Mouse (Mus musculus) midbrain, embryonic 13.5 days (tissue): ENCODE measurements around the gene Clstn2. TPM values are rescaled to one million over a fixed set of nuclear protein-coding genes. Genes with fewer than 3 reads are reported as not detected.
A peak's percentile ranks its signal among the peaks of the same experiment; 100 is the strongest.

Source experiments
- ATAC-seq: fragments of 200-750 bp; cut with Nextera tagmentation; 2 replicates; pipeline ENCODE4 v1.8.0; 2017; ENCODE audit warnings: mild to moderate bottlenecking, moderate TSS enrichment, moderate library complexity
- H3K27ac ChIP-seq: fragments of 300-500 bp; sonication (generic); 2 replicates; pipeline ENCODE4 v1.5.1; 2015; ENCODE audit warnings: inconsistent platforms, mild to moderate bottlenecking, moderate library complexity
- H3K27me3 ChIP-seq: fragments of 300-500 bp; sonication (generic); 2 replicates; pipeline ENCODE4 v1.6.1; 2015; ENCODE audit warnings: mild to moderate bottlenecking, inconsistent platforms
- H3K36me3 ChIP-seq: fragments of 300-500 bp; sonication (generic); 2 replicates; pipeline ENCODE4 v1.6.1; 2015; ENCODE audit warnings: mild to moderate bottlenecking, inconsistent platforms
- H3K4me1 ChIP-seq: fragments of 300-500 bp; sonication (generic); replicated peaks from 2 replicates; pipeline ENCODE4 v1.6.1; 2015; ENCODE audit warnings: inconsistent platforms
- H3K4me2 ChIP-seq: fragments of 300-500 bp; sonication (generic); replicated peaks from 2 replicates; pipeline ENCODE4 v1.6.1; 2015; ENCODE audit warnings: moderate library complexity, mild to moderate bottlenecking, inconsistent platforms
- H3K4me3 ChIP-seq: fragments of 300-500 bp; sonication (generic); replicated peaks from 2 replicates; pipeline ENCODE4 v1.5.1; 2015; ENCODE audit warnings: mild to moderate bottlenecking, inconsistent platforms
- H3K9ac ChIP-seq: fragments of 300-500 bp; sonication (generic); replicated peaks from 2 replicates; pipeline ENCODE4 v1.6.1; 2015; ENCODE audit warnings: mild to moderate bottlenecking, inconsistent platforms
- H3K9me3 ChIP-seq: fragments of 300-500 bp; sonication (generic); 2 replicates; pipeline ENCODE4 v1.6.1; 2016; ENCODE audit warnings: mild to moderate bottlenecking, inconsistent platforms
- WGBS: fragments of 180-500 bp; shearing (Covaris S2); methylation state at CpG from one replicate; pipeline ENCODE4 v1.1.7; 2015; 5-methylcytosine and 5-hydroxymethylcytosine counted together
- polyA plus RNA-seq: library from polyadenylated mRNA; unstranded; fragments of >200 nt; fragmentation: Nextera tagmentation; extraction: Ambion mirVana; gene quantifications from 2 replicates; pipeline ENCODE4 v1.2.1, GENCODE M21; 2015

Gene Clstn2
- 4.9 and 5.0 TPM in 2 replicates for polyA plus RNA-seq

DNA sequence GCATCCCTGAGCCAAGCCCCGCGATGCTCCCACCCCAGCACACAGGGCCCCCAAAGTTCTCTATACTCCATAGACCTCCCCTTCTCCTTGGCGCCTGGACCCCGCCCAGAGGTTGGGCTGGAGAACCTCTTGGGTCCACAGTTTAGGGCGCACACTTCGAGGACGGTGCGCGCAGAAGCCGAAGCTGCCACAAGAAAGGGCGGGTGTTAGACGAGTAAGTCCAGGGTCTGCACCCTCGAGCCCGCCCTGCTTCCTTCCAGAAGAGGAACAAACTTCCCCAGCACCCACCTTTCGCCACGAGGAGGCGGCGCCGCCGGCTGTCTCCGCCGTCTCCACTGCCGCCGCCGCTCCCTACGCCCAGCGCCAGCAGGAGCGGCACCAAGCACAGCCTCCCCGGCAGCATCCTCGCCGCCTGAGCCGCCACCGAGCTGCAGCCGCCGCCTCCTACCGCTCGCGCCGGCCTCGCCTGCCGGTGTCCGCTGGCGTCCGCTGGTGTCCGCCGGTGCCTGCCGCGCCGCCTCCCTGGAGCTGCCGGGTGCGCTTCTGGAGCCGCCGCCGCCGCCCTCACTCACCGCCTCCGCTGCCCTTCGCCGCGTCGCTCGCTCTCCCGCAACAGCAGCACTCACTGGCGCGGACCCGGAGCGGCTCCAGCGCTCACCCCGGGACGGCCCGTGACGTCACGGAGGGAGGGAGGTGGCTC lies at the start of gene Clstn2:
TSS of gene Clstn2 (minus strand) at position 609 of the 700 bp plus-strand sequence.
- WGBS: under 1% methylated on average over 73 of the region's 73 CpGs
- H3K36me3 ChIP-seq: no peaks in the 10 kb centered on the region
- H3K27me3 ChIP-seq: peaks cover 36% of the 10 kb centered on the region
- ATAC-seq: peak; percentile 94
- no peaks in the 10 kb centered on the region for H3K9me3 ChIP-seq
- H3K4me3 ChIP-seq: peak within 1 kb of the TSS; percentile 70
- H3K4me1 ChIP-seq: peaks cover 15% of the 10 kb centered on the region
- peak within 1 kb of the TSS; percentile 96 for H3K4me2 ChIP-seq
- H3K27ac ChIP-seq: peak within 1 kb of the TSS; percentile 80
- H3K9ac ChIP-seq: peak within 1 kb of the TSS; percentile 75

DNA sequence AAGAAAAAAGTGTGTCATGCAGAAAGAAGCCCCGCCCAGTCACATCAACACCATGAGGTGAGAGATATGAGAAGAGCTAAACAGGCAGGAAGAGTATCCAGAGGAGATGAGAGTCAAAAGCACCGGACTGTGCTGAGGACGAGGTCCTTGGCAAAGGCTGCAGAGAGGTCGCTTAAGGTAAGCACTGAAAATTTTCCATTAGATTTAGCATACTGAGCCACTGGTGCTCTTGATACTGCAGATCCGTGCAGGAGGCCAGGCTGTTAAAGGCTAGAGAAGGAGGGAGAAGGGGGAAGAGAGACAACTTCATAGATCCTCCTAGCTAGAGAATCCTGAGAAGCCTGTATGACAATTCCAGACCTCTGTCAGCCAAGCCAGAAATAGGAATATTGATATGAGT lies 34.8 kb upstream of the Clstn2 start:
- H3K4me1 ChIP-seq: no peaks in the 10 kb centered on the region
- H3K4me3 ChIP-seq: no peak overlapping the region
- WGBS: 87% methylated on average over 5 of the region's 5 CpGs
- H3K36me3 ChIP-seq: no peaks in the 10 kb centered on the region
- H3K27ac ChIP-seq: no peak overlapping the region
- no peak for ATAC-seq
- no peak overlapping the region for H3K9ac ChIP-seq
- H3K9me3 ChIP-seq: no peaks in the 10 kb centered on the region
- no peak overlapping the region for H3K4me2 ChIP-seq
- H3K27me3 ChIP-seq: no peaks in the 10 kb centered on the region

- ATAC-seq: no peak
- Histone ChIP-seq H3K4me3 (no peak overlapping the region), H3K4me1 (no peaks in the 10 kb centered on the region), H3K4me2 (no peak overlapping the region), H3K9ac (no peak overlapping the region), H3K9me3 (no peaks in the 10 kb centered on the region), H3K36me3 (no peaks in the 10 kb centered on the region), H3K27me3 (no peaks in the 10 kb centered on the region), H3K27ac (no peak overlapping the region)
- 86% methylated on average over 3 of the region's 3 CpGs for WGBS
Measured at GRCm38 (mm10) chr9:98061646-98062045, 28.7 kb upstream of the Clstn2 start.

DNA sequence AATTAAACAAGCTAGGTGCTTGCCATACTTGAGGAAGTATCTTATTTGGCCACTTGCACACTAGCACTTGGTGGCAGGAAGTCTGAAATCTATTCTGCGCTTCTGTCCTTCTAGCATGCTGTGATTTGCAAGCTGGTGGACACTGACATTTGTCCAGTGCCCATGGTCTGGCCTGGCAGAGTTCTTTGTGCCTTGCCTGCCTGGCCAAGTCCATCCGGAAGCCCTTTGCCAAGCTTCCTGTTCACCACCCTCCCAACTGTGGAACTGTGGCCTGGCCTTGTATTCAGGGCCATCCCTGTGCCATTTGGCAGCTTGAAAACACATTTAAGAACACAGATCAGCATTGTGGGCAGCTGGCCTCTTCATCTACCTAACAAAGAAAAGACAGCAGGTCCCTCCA lies 24.3 kb upstream of the Clstn2 start:
- Histone ChIP-seq H3K9ac (no peak overlapping the region), H3K27ac (no peak overlapping the region), H3K4me2 (no peak overlapping the region), H3K4me1 (no peaks in the 10 kb centered on the region), H3K9me3 (no peaks in the 10 kb centered on the region), H3K4me3 (no peak overlapping the region), H3K36me3 (no peaks in the 10 kb centered on the region), H3K27me3 (no peaks in the 10 kb centered on the region)
- WGBS: 87% methylated on average over 2 of the region's 2 CpGs
- no peak for ATAC-seq

- WGBS: 59% methylated on average over 12 of the region's 12 CpGs
- no peak for ATAC-seq
Measured at GRCm38 (mm10) chr9:98051343-98051742, 18.4 kb upstream of the Clstn2 start.

DNA sequence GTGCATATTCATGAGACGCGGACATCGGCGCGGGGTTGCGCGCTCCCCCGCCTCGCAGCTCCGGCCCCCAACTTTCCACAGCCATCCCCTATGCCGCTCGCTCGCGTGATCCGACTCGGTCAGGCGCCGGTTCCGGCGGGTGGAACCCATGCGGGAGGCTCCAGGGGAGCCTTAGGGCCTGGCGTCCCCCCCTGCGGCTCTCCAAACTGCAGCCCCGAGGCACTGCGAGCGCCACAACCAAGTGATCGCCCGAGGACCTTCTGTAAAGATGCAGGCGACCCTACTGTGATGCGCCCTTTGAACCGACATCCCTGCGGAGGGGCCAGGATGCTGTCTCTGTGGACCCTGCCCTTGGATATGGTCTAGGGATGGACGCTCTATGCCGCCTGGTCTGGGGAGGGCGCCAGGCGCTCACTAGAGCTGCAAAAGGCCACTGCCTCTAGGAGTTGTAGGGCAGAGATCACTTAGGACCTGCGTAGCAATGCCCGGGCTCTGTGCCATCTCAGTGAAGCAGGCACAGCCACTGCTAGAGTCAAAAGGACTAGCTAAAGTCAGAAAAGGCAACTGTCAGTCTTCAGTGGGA lies 383 bp upstream of the Clstn2 start:
- Histone ChIP-seq H3K27ac (peak overlapping the region; percentile 7; the same call in 1 of the 2 replicates), H3K9ac (peak overlapping the region; percentile 75), H3K4me1 (peaks cover 15% of the 10 kb centered on the region), H3K36me3 (no peaks in the 10 kb centered on the region), H3K4me3 (peak overlapping the region; percentile 70), H3K4me2 (peak overlapping the region; percentile 96), H3K9me3 (no peaks in the 10 kb centered on the region), H3K27me3 (peaks cover 36% of the 10 kb centered on the region)
- under 1% methylated on average over 38 of the region's 38 CpGs for WGBS
- peak; percentile 78 for ATAC-seq

More at GRCm38 (mm10) chr9:98051343-98051742, 18.4 kb upstream of the Clstn2 start:
- H3K27me3 ChIP-seq: no peaks in the 10 kb centered on the region
- H3K4me1 ChIP-seq: no peaks in the 10 kb centered on the region
- H3K4me2 ChIP-seq: no peak overlapping the region
- H3K9me3 ChIP-seq: no peaks in the 10 kb centered on the region
- H3K36me3 ChIP-seq: no peaks in the 10 kb centered on the region
- H3K27ac ChIP-seq: no peak overlapping the region
- H3K4me3 ChIP-seq: no peak overlapping the region
- no peak overlapping the region for H3K9ac ChIP-seq

DNA sequence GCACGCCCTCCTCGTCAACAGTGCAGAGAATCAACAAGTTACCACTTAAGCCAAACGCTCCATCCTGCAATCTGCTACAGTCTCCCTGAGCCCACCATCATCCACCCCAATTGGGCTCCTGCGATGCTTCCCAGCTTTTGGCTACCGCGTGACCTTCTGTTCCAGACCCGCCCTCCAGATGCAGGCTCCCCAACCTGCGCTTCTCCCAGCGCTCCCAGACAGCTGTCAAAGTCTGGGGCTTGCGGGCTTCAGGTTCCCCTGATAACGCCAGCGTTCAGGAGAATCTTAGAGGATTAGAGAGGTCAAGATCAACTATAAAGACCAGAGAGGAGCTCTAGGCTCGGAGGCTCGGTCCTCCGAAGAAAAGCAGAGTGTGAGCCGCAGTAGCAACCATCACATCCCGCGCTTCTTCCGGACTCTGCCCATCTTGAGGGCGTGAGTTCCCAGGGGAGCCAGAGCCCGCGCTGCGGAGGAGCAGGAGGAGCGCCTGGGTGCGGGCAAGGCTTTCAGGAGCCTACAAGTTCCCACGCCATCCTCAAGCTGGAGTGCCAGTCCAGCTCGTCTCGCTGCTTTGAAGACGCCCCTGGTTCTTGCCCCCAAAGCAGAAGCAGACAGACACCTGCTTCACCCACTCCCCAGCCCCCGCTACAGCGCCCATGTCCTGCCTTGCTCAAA lies 946 bp downstream of the Clstn2 start:
- Histone ChIP-seq H3K4me2 (peak overlapping the region; percentile 96), H3K27ac (no peak overlapping the region), H3K9me3 (no peaks in the 10 kb centered on the region), H3K9ac (peak overlapping the region; percentile 75), H3K36me3 (no peaks in the 10 kb centered on the region), H3K4me3 (peak overlapping the region; percentile 70), H3K4me1 (peaks cover 15% of the 10 kb centered on the region), H3K27me3 (peaks cover 36% of the 10 kb centered on the region)
- ATAC-seq: no peak; the same call in 1 of the 2 replicates
- WGBS: under 1% methylated on average over 31 of the region's 31 CpGs

DNA sequence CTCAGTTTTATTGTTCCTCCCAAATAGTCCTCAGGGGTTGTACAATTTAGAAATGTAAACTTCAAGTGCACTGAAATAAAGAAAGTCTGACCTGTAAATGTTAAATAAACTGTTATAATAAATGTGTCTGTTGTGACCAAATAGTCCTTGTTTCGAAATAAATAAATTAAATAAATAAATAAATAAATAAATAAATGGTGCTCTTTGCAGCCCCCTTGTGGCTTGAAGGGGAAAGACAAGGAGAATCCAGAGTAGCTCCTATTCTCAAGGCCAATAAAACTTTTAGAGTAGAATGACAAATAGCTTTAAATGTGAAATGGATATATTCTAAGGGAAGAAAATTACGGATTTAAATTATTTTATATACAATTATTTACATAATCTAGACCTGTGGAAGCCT lies 2.3 kb downstream of the Clstn2 start:
- peaks cover 35% of the 10 kb centered on the region for H3K27me3 ChIP-seq
- H3K4me2 ChIP-seq: 0 out of 2 replicates have a peak overlapping the region, but pooled peaks have one; percentile 20
- H3K9me3 ChIP-seq: no peaks in the 10 kb centered on the region
- H3K9ac ChIP-seq: no peak overlapping the region
- H3K4me3 ChIP-seq: no peak overlapping the region
- no peak overlapping the region for H3K27ac ChIP-seq
- H3K36me3 ChIP-seq: no peaks in the 10 kb centered on the region
- H3K4me1 ChIP-seq: peaks cover 15% of the 10 kb centered on the region
- WGBS: 15% methylated on average over 2 of the region's 2 CpGs
- no peak for ATAC-seq

- no peak overlapping the region for H3K4me3 ChIP-seq
- H3K9ac ChIP-seq: no peak overlapping the region
- H3K27ac ChIP-seq: no peak overlapping the region
- H3K4me1 ChIP-seq: no peaks in the 10 kb centered on the region
- H3K4me2 ChIP-seq: no peak overlapping the region
- H3K9me3 ChIP-seq: no peaks in the 10 kb centered on the region
- H3K27me3 ChIP-seq: no peaks in the 10 kb centered on the region; the same call in 1 of the 2 replicates
- ATAC-seq: no peak
- 90% methylated on average over 3 of the region's 3 CpGs for whole genome bisulfite sequencing
- no peaks in the 10 kb centered on the region for H3K36me3 ChIP-seq
Measured at GRCm38 (mm10) chr9:98025548-98025947, 7.4 kb downstream of the Clstn2 start.

- Histone ChIP-seq H3K27me3 (no peaks in the 10 kb centered on the region), H3K4me2 (no peak overlapping the region), H3K4me3 (no peak overlapping the region), H3K36me3 (no peaks in the 10 kb centered on the region), H3K27ac (no peak overlapping the region), H3K9ac (no peak overlapping the region), H3K4me1 (no peaks in the 10 kb centered on the region), H3K9me3 (no peaks in the 10 kb centered on the region)
- no peak for ATAC-seq
- 81% methylated on average over 11 of the region's 11 CpGs for WGBS
Measured at GRCm38 (mm10) chr9:98023069-98023468, 9.9 kb downstream of the Clstn2 start.

DNA sequence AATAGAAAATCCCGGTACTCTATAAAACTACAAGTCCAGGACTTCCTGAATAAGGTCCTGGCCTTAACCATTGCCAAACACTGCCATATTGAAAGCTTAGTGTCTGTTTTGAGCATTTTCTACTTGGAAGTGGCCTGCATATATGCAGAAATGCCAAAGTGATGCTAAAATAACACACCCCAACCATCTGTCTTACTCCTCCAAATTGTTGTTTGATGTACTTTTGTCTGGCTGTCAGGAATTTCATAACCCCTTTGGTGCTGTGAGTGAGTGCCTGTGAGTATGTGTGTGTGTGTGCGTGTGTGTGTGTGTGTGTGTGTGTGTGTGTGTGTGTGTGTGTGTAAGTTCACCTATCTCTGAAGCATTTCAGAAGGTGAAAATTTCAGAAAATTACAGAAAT lies 13.1 kb downstream of the Clstn2 start:
- WGBS: 87% methylated on average over 2 of the region's 2 CpGs
- no peak for ATAC-seq
- no peaks in the 10 kb centered on the region for H3K27me3 ChIP-seq
- H3K4me3 ChIP-seq: no peak overlapping the region
- no peak overlapping the region for H3K9ac ChIP-seq
- H3K4me2 ChIP-seq: no peak overlapping the region
- H3K9me3 ChIP-seq: no peaks in the 10 kb centered on the region
- no peak overlapping the region for H3K27ac ChIP-seq
- 0 out of 2 replicates have a peak, but pooled peaks cover 4% of the 10 kb centered on the region for H3K4me1 ChIP-seq
- no peaks in the 10 kb centered on the region for H3K36me3 ChIP-seq

GRCm38 (mm10) chr9:98018687-98019086 lies 14.3 kb downstream of the Clstn2 start:
- no peak overlapping the region for H3K4me2 ChIP-seq
- no peaks in the 10 kb centered on the region for H3K36me3 ChIP-seq
- WGBS: 85% methylated on average over 5 of the region's 5 CpGs
- no peaks in the 10 kb centered on the region for H3K9me3 ChIP-seq
- H3K27ac ChIP-seq: no peak overlapping the region
- ATAC-seq: no peak
- H3K9ac ChIP-seq: no peak overlapping the region
- H3K27me3 ChIP-seq: no peaks in the 10 kb centered on the region
- H3K4me3 ChIP-seq: no peak overlapping the region
- H3K4me1 ChIP-seq: 0 out of 2 replicates have a peak, but pooled peaks cover 4% of the 10 kb centered on the region
